Mouse (Mus musculus) adipose tissue, adult 10 weeks (tissue): ENCODE results near the gene Tsnax. TPM values are rescaled to one million over a fixed set of nuclear protein-coding genes. Genes with fewer than 3 reads are reported as not detected.

Source experiments
- polyA plus RNA-seq: library from polyadenylated mRNA; stranded (reverse); fragments of 350-450 nt; fragmentation: Illumina TruSeq; extraction: RNeasy Lipid Tissue Mini Kit (QIAGEN cat#74804); gene quantifications from one replicate; pipeline ENCODE4 v1.2.3, GENCODE M21; 2014; ENCODE audit warnings: low read depth, low replicate concordance

Gene Tsnax
- polyA plus RNA-seq, result 63.0 TPM

DNA sequence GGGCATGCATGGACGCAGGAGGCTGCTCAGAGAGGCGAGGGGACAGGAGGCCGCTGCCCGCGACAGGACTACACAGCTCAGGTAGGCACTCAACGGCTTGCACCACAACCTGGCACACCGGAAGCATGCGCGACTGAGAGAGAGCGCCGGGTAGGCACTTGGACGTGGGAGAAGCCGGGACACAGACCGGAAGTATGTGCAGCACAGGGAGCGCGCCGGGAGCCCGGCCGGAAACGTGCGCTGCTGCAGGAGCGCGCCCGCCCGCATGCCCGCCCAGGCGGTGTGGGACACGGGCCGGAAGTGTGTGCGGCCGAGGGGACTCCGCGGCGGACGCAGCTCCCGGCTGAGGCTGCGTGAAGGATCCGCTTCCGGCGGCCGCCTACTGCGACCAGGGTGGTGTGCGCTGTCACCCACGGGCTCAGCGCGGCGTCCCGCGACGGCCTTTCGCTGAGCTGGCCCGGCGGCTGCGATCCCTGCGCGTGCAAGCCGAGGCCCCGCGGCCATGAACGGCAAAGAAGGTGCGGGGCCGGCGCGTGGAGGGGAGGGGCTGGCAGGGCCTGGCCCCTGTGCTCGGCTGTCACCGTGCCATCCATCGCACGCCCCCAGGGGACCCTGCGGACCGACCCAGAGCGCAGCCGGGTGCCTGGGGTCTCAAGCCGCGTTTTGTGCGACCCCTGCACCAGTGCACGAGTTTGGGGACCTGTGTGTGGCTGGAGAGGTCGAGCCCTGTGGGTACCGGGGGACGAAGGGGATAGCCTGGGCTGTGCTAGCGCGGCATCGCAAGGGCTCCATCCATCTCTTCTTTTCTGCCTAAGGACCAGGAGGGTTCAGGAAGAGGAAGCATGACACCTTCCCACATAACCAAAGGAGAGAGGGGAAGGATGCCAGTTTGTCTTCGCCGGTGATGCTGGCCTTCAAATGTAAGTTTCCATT, at the start of gene Tsnax:
Tsnax (plus strand) TSS at position 303 of the 933 bp plus-strand sequence.

DNA sequence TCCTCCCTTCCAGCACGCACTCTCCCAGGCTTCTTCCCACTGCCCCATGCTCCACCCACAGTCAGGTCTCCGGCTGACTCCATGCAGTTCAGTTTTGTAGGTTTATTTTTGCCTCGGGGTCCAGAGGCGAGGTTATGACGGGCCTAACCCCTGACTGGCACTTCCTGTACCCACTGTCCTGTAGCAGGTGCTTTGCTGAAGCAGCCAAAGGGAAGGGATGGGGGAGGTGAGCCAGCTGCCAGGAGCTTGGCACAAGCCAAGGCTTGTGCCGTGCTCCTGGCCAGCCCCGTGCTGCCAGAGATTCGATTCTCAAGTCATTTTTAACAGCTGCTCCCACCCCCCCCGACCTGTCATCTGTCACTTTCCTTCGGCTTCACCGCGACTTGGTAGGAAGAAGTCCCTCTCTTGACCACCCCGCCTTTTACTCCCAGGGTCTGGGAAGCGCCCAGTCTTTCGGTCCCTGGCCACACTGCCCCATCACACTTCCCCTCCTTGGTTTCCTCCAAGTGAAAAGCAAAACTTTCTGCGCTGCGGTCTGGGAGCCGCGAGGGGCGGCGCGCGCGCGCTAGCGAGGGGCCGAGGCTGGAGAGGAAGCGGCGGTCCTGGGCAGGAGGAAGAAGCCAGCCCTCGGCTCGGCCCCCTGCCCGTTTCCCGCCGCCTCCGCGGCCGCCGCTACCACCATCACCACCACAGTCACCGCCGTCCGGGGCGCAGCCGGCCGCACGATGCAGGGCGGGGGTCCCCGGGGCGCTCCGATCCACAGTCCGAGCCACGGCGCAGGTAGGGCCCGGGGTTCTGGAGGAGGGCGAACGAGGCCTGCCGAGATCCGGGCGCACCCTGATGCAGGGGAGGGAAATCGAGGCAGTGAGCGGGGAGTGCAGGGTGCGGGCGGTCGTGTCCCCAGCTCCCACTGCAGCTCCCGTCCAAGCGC, 41.0 kb downstream of the Tsnax start, which contains the start of gene Disc1:
Disc1 (plus strand) TSS at position 691 of the 931 bp plus-strand sequence.

Other genes starting within 250 kb of the Tsnax start
- gene Trim67, start 219.9 kb upstream of the Tsnax start, polyA plus RNA-seq, result 4.1 TPM
- 125 TPM for gene Gnpat, start 150.0 kb upstream of the Tsnax start, polyA plus RNA-seq
- gene 2810004N23Rik, start 149.9 kb upstream of the Tsnax start, polyA plus RNA-seq, result 19.3 TPM
- 6.7 TPM for gene Exoc8, start 115.3 kb upstream of the Tsnax start, polyA plus RNA-seq
- gene Sprtn, start 115.1 kb upstream of the Tsnax start, polyA plus RNA-seq, result 15.6 TPM
- 30.1 TPM for gene Egln1, start 63.7 kb upstream of the Tsnax start, polyA plus RNA-seq
- gene Disc1, start 41.2 kb downstream of the Tsnax start, polyA plus RNA-seq, result 1.1 TPM